15 mouse cellular contexts compared by ENCODE assay signal in genomic region chr16:30819342-30819741, GRCm38 (mm10).
"Had no signal": no experiment of that assay in that cellular context is flagged by ENCODE, and none has a peak within 500 bp of the region (broad histone marks: within the 10 kb centered on the region; RNA-seq: fewer than 3 reads in every experiment).

No protein-coding gene starts in this region.

- H3K9ac ChIP-seq: liver, embryonic 15.5 days; lung, embryonic 14.5 days; midbrain, embryonic 15.5 days; neural tube, embryonic 12.5 days had no signal

- H3K36me3 ChIP-seq: liver, embryonic 15.5 days; midbrain, embryonic 15.5 days; neural tube, embryonic 12.5 days had no signal

- H3K27me3 ChIP-seq: liver, embryonic 15.5 days; midbrain, embryonic 15.5 days; neural tube, embryonic 12.5 days had no signal

- ATAC-seq: midbrain, embryonic 15.5 days had no signal

- H3K4me2 ChIP-seq: liver, embryonic 11.5 days; liver, embryonic 15.5 days; lung, embryonic 14.5 days; midbrain, embryonic 11.5 days; midbrain, embryonic 15.5 days; neural tube, embryonic 12.5 days had no signal

- H3K27ac ChIP-seq: liver, embryonic 15.5 days; macrophage; midbrain, embryonic 15.5 days; neural tube, embryonic 12.5 days had no signal

- DNase-seq: left cerebral cortex, postnatal 4 days; lung, embryonic 14.5 days; lung, postnatal 14 days; retina, postnatal 1 day; right cerebral cortex, postnatal 4 days; spleen, adult 18-20 months; thymus, adult 18-20 months; thymus, postnatal 14 days had no signal

- H3K4me3 ChIP-seq: liver, embryonic 15.5 days; megakaryocyte, embryonic 14.5 days; midbrain, embryonic 15.5 days; neural tube, embryonic 12.5 days had no signal

- H3K4me1 ChIP-seq: liver, embryonic 15.5 days had no signal

- H3K9me3 ChIP-seq: liver, embryonic 15.5 days; megakaryocyte, embryonic 14.5 days; midbrain, embryonic 15.5 days; neural tube, embryonic 12.5 days had no signal
